Mouse (Mus musculus) thymus, adult 2 months (tissue): ENCODE results near the gene Ubl7.

Experiments used
- CTCF ChIP-seq: fragments of 200-500 bp; IDR thresholded peaks from 2 replicates; pipeline ENCODE4 v1.5.1; 2012; ENCODE audit warnings: mild to moderate bottlenecking, control low read depth, low read length, moderate library complexity, borderline replicate concordance; ENCODE audit not compliant: control insufficient read depth, poor library complexity, insufficient read depth; ENCODE audit errors: extremely low read depth
- POLR2A ChIP-seq: fragments of 200-500 bp; IDR thresholded peaks from 2 replicates; pipeline ENCODE4 v1.6.1; 2012; ENCODE audit warnings: mild to moderate bottlenecking, low read length, control low read depth, moderate library complexity; ENCODE audit not compliant: control insufficient read depth, poor library complexity, insufficient read depth; ENCODE audit errors: extremely low read depth

DNA sequence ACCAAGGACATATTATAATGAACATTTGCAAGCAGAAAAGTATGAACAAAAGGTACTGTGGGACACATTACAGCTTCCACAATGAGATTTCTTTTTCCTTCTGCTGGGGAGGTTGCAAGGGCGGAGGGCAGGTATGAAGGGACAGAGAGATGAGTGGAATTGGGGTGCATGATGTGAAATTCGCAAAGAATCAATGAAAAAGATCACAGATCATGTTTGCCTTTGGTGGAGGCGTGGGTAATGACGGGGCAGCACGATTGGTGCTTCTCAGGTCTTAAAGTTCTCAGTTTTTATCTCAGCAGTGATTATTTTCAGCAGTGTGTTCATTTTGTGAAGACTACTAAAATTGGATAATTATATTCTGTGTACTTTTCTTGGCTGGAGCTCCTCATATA is 6.5 kb upstream of the Ubl7 start:
- TF ChIP-seq POLR2A = no peak
- no peak for TF ChIP-seq CTCF
